Mouse (Mus musculus) forebrain, embryonic 11.5 days (tissue): ENCODE measurements at regions not wholly inside any gene's neighbourhood (a gene's known extent, or its start where the extent isn't known, plus 50 kb on each side); places are given as distances from the start of the nearest gene placed in this dataset.

Experiments used
- ATAC-seq: fragments of 200-750 bp; cut with Nextera tagmentation; replicated peaks from 2 replicates; pipeline ENCODE4 v1.8.0; 2017; ENCODE audit warnings: moderate TSS enrichment; ENCODE audit not compliant: low FRiP score
- DNase-seq: peaks from one replicate; pipeline ENCODE4 v3.0.0-alpha.2; 2017; ENCODE audit warnings: low spot score
- H3K27ac ChIP-seq: fragments of 300-500 bp; sonication (generic); 2 replicates; pipeline ENCODE4 v1.5.1; 2014; ENCODE audit warnings: low read depth, low read length
- H3K27me3 ChIP-seq: fragments of 300-500 bp; sonication (generic); 2 replicates; pipeline ENCODE4 v1.6.1; 2014; ENCODE audit warnings: mild to moderate bottlenecking, low read length, mixed read lengths; ENCODE audit not compliant: control insufficient read depth, insufficient read depth
- H3K36me3 ChIP-seq: fragments of 300-500 bp; sonication (generic); 2 replicates; pipeline ENCODE4 v1.6.1; 2014; ENCODE audit warnings: mild to moderate bottlenecking, low read length, moderate library complexity, mixed read lengths; ENCODE audit not compliant: control insufficient read depth, insufficient read depth
- H3K4me1 ChIP-seq: fragments of 300-500 bp; sonication (generic); replicated peaks from 2 replicates; pipeline ENCODE4 v1.6.1; 2014; ENCODE audit warnings: low read length, mixed read lengths; ENCODE audit not compliant: control insufficient read depth, insufficient read depth
- H3K4me2 ChIP-seq: fragments of 300-500 bp; sonication (generic); 2 replicates; pipeline ENCODE4 v1.6.1; 2014; ENCODE audit warnings: low read depth, mild to moderate bottlenecking, low read length, moderate library complexity, mixed read lengths; ENCODE audit not compliant: severe bottlenecking
- H3K4me3 ChIP-seq: fragments of 300-500 bp; sonication (generic); 2 replicates; pipeline ENCODE4 v1.5.1; 2014; ENCODE audit warnings: low read depth, low read length
- H3K9ac ChIP-seq: fragments of 300-500 bp; sonication (generic); 2 replicates; pipeline ENCODE4 v1.6.1; 2014; ENCODE audit warnings: low read length
- H3K9me3 ChIP-seq: fragments of 300-500 bp; sonication (generic); 2 replicates; pipeline ENCODE4 v1.6.1; 2016; ENCODE audit warnings: low read length, mixed read lengths; ENCODE audit not compliant: control insufficient read depth
- WGBS: fragments of 180-500 bp; shearing (Covaris S2); extraction: QIAGEN DNeasy Blood & Tissue Kit; methylation state at CpG from one replicate; pipeline ENCODE4 v1.1.7; 2014; 5-methylcytosine and 5-hydroxymethylcytosine counted together

DNA sequence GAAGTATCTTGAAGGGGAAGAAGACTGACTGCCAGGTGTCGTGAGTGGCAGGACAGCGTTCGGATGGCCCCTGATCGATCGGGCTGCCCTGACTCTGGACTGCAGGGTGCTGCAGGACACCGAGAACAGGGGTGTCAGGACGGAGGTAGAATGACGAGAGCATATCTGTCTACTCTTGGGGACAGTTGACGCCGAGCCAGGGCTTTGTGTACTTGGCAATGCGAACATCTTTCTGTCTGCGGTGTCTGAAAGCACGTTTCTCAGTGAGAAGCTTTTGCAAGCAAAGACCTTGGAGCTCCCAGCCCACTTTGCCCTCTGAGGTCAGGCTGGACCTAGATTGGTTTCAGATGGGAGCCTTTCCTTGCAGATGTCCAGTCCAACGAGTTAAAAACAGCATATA, 144.9 kb downstream of the H2afy start:
- no peak for ATAC-seq
- 84% methylated on average over 14 of the region's 14 CpGs for WGBS
- H3K4me3 ChIP-seq = no peak overlapping the region
- H3K9ac ChIP-seq = no peak overlapping the region
- DNase-seq = no peak
- H3K4me1 ChIP-seq = no peaks in the 10 kb centered on the region
- H3K36me3 ChIP-seq = no peaks in the 10 kb centered on the region
- no peak overlapping the region for H3K27ac ChIP-seq
- no peaks in the 10 kb centered on the region for H3K9me3 ChIP-seq
- no peaks in the 10 kb centered on the region for H3K27me3 ChIP-seq
- no peak overlapping the region for H3K4me2 ChIP-seq

DNA sequence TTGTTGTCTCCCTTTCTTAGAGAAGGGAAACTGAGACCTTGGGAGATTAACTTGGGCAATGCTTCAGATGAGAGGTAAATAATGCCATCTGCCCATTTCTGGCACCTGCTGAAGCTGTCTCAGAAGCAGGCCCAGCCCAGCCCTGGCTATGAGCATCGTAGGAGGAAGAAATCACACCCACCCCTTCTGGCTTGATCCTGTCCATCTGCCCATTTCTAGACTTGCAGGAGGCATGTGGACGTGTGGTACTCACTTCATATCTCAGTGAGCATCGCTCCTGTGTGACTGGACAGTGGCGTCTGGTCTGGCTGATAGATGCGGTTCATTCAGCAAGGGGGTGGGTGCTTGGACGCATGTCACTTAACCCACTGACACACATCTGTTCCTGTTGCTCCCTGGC, 146.0 kb downstream of the H2afy start:
- Histone ChIP-seq H3K4me3 (no peak overlapping the region), H3K4me1 (no peaks in the 10 kb centered on the region; the same call in 1 of the 2 replicates), H3K9me3 (no peaks in the 10 kb centered on the region), H3K36me3 (no peaks in the 10 kb centered on the region), H3K27ac (no peak overlapping the region), H3K27me3 (no peaks in the 10 kb centered on the region), H3K4me2 (no peak overlapping the region), H3K9ac (no peak overlapping the region)
- ATAC-seq (no peak), DNase-seq (no peak)
- 87% methylated on average over 6 of the region's 6 CpGs for WGBS

DNA sequence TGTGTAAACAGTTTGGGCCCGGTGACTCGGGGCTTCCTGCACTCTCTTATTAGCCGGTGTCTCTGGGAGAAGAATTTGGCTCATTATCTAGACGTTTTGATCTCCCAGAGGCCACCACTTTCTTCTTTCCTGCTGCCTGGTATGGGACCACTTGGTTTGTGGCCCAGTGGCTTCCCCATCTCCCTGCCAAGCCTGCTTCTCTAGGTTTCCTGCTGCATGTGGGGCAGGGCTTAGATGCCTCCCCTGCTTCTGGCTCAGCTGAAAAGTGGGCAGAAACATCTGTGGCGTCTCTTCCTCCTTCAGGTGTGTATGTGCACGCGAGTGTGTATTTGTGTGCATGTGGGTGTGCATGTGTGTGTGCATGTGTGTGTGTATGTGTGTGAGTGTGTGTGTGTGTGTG, 146.8 kb downstream of the H2afy start:
- ATAC-seq (no peak), DNase-seq (no peak)
- no peak overlapping the region for H3K9ac ChIP-seq
- H3K36me3 ChIP-seq = no peaks in the 10 kb centered on the region
- H3K4me3 ChIP-seq = no peak overlapping the region
- 45% methylated on average over 7 of the region's 7 CpGs for WGBS
- H3K9me3 ChIP-seq = no peaks in the 10 kb centered on the region
- no peaks in the 10 kb centered on the region; the same call in 1 of the 2 replicates for H3K4me1 ChIP-seq
- H3K27me3 ChIP-seq = no peaks in the 10 kb centered on the region
- H3K4me2 ChIP-seq = no peak overlapping the region
- no peak overlapping the region for H3K27ac ChIP-seq

DNA sequence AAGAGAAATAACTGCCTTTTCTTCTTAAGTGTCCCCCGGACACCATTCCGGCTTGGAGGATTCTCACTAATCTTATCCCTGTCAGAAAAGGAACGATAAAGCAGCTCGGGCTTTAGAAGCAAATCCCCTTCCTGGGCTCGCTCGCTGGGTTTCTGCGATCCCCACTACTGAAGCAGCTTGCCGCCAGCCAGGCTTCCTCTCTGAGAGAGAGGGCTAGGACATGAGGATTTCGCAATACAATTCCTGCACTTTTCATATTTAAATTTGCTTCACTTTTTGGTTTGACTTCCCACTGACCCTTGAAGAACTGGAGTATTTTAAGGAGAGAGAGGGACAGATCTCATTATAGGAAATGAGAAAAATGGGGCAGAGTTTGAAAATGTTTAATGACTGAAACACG, 149.4 kb upstream of the Pitx1 start:
- H3K4me1 ChIP-seq = peaks cover 2% of the 10 kb centered on the region; the same call in 1 of the 2 replicates
- no peaks in the 10 kb centered on the region for H3K9me3 ChIP-seq
- no peak overlapping the region for H3K27ac ChIP-seq
- WGBS = 13% methylated on average over 10 of the region's 10 CpGs
- ATAC-seq (no peak), DNase-seq (no peak)
- H3K4me2 ChIP-seq = no peak overlapping the region
- H3K4me3 ChIP-seq = no peak overlapping the region
- no peaks in the 10 kb centered on the region for H3K36me3 ChIP-seq
- no peaks in the 10 kb centered on the region for H3K27me3 ChIP-seq
- H3K9ac ChIP-seq = no peak overlapping the region

DNA sequence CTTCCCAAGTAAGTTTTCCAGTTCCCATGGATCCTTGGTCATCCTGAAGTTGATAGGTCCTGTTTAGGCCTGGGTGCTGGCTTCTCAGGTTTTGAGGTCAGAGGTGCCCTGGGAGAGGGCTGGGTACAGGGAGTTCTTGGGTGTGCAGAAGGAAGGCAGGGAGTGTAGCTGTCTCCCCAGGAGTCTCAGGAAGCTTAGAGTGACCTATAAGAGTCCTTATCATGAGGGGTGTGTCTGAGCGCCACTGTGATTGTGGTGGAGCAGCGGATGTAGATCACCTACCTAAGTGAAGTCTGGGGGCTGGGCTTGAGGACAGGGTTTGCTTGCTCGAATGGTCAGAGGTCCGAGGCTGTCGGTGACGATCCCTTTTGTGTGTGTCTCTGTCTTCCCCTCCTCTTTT, 148.8 kb upstream of the Pitx1 start:
- no peak for DNase-seq
- H3K4me3 ChIP-seq = no peak overlapping the region
- WGBS = 40% methylated on average over 6 of the region's 6 CpGs
- no peaks in the 10 kb centered on the region for H3K27me3 ChIP-seq
- H3K36me3 ChIP-seq = no peaks in the 10 kb centered on the region
- H3K27ac ChIP-seq = no peak overlapping the region
- no peak overlapping the region for H3K9ac ChIP-seq
- H3K9me3 ChIP-seq = no peaks in the 10 kb centered on the region
- no peak for ATAC-seq
- no peak overlapping the region for H3K4me2 ChIP-seq
- peaks cover 2% of the 10 kb centered on the region; the same call in 1 of the 2 replicates for H3K4me1 ChIP-seq

DNA sequence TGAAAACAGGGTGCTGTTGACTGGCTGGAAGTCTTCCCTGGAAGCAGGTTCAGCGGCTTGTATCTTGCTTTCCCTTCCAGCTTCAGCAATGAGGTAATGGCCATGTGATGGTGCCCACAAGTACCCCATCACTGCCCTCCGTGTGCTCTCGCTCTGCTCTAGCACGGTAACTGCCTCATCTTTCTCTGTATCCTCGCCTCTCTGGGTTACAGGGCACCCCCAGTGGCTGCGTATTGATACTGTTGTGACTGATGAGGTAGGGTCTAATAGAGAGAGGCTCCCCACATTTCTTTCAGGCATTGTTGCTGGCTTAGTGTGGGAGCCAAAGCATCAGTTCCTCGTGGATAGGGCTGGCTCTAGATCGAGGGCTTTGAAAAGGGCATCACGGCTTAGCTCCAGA, 147.9 kb upstream of the Pitx1 start:
- Histone ChIP-seq H3K4me1 (peaks cover 2% of the 10 kb centered on the region; the same call in 1 of the 2 replicates), H3K27ac (no peak overlapping the region), H3K9me3 (no peaks in the 10 kb centered on the region), H3K27me3 (no peaks in the 10 kb centered on the region), H3K9ac (no peak overlapping the region), H3K4me2 (no peak overlapping the region), H3K36me3 (no peaks in the 10 kb centered on the region), H3K4me3 (no peak overlapping the region)
- ATAC-seq (no peak), DNase-seq (no peak)
- 42% methylated on average over 9 of the region's 9 CpGs for WGBS

DNA sequence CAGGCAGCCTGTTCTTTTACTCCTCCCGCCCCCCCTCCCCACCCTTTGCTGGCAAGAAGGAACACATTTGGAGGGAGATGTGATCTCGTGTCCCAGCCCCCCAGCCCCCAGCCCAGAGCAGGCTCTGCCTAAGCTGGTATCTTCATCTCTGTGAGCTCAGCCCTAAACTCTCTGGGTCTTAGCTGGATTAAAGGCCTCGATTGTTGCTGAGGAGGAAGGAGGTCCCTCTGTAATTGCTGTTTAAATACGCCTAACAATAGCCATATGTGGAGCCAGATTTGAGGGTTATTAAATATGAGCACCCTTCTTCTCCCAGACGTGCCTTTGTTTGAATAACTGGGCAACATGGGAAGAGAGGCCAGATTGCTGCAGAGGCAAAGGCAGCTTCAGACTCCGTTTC, 145.0 kb upstream of the Pitx1 start:
- H3K9me3 ChIP-seq = no peaks in the 10 kb centered on the region
- DNase-seq (no peak), ATAC-seq (no peak)
- WGBS = 49% methylated on average over 6 of the region's 6 CpGs
- H3K36me3 ChIP-seq = no peaks in the 10 kb centered on the region
- peaks cover 2% of the 10 kb centered on the region; the same call in 1 of the 2 replicates for H3K4me1 ChIP-seq
- H3K4me2 ChIP-seq = no peak overlapping the region
- H3K27ac ChIP-seq = no peak overlapping the region
- no peaks in the 10 kb centered on the region for H3K27me3 ChIP-seq
- no peak overlapping the region for H3K4me3 ChIP-seq
- no peak overlapping the region for H3K9ac ChIP-seq

DNA sequence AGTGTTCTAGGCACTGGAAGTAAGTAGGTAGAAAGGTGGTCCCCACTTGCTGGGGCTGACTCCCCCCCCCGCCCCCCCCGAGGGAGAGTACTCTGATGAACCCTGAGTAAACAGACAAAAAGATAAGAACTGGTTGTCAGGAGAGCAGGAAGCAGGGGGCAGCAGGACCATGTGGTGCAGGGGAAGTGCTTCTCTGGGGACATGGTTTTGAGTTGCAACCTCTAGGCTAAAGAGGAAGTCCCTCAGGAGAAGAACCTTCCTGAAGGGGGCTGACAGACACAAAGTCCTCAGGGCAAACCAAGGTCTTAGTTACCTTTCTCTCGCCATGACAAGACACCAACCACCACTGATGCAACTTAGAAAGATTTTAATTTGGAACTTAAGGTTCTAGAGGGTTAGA, 141.9 kb upstream of the Pitx1 start:
- 74% methylated on average over 3 of the region's 3 CpGs for WGBS
- no peak overlapping the region for H3K27ac ChIP-seq
- H3K9ac ChIP-seq = no peak overlapping the region
- H3K9me3 ChIP-seq = no peaks in the 10 kb centered on the region
- H3K4me2 ChIP-seq = no peak overlapping the region
- DNase-seq = no peak
- H3K4me1 ChIP-seq = no peaks in the 10 kb centered on the region
- no peaks in the 10 kb centered on the region for H3K36me3 ChIP-seq
- H3K27me3 ChIP-seq = no peaks in the 10 kb centered on the region
- no peak for ATAC-seq
- H3K4me3 ChIP-seq = no peak overlapping the region

DNA sequence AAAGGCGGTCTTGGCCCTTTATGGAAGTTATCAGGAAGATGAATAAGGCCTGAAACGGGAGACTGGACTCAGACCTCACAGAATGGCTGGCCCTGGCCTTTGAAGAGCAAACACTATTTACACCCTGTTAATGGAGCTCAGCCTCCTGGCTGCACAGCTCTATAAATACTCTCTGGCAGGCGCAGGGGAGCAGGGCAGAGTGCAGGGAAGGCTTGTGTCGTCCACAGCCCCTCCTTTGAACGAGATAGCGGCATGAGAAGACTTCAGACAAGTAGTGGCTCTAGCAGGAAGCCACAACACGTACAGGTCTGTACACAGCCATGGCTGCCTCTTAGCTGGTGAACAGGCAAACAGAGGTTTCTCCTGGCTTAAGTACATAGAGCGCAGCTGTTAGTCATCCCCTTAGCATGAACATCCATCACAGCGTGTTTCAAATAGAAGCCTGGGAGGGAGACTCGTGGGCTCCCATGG, 141.0 kb upstream of the Pitx1 start:
- Histone ChIP-seq H3K4me1 (no peaks in the 10 kb centered on the region), H3K4me2 (no peak overlapping the region), H3K36me3 (no peaks in the 10 kb centered on the region), H3K27me3 (no peaks in the 10 kb centered on the region), H3K9ac (no peak overlapping the region), H3K9me3 (no peaks in the 10 kb centered on the region), H3K27ac (no peak overlapping the region), H3K4me3 (no peak overlapping the region)
- no peak for DNase-seq
- WGBS = 68% methylated on average over 10 of the region's 10 CpGs
- no peak for ATAC-seq
